Mouse (Mus musculus): ENCODE measurements around the gene Adamtsl5. TPM values are rescaled to one million over a fixed set of nuclear protein-coding genes. Genes with fewer than 3 reads are reported as not detected.
A peak's percentile ranks its signal among the peaks of the same experiment; 100 is the strongest.

Gene Adamtsl5
- total RNA-seq, 2 experiments from 2014 or later: 3.8 to 5.5 TPM

GRCm38 (mm10) chr10:80344131-80344661, 4.0 kb downstream of the Adamtsl5 start:
- no peak for DNase-seq (ENCODE audit: extremely low spot score in 1 of 2, low spot score in 1 of 2)

DNA sequence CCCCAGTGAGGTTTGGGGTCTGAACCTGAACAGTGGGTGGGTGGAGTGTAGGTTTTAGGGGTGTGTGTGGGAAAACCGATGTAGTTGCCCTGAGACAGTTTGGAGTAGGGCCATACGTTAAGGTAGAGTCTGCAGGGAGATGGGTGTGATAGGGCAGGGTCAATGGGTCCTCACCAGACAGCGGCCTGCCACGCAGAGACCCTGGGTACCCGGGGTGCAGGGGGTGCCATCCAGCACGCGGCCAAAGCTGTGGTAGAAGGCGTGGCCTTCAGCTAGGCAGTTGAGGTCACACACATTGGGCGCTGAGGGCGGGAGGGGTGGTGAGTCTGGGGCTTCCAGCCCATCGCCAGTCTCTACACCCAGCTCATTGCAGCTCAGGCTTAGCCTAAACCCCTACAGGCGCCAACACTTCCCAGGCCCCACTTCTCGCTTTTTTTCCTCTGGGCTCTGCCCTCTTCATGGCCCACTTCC, 4.8 kb downstream of the Adamtsl5 start:
- DNase-seq (ENCODE audit: extremely low spot score in 1 of 2, low spot score in 1 of 2): no peak

- DNase-seq (ENCODE audit: extremely low spot score in 1 of 2, low spot score in 1 of 2): no peak
Measured at GRCm38 (mm10) chr10:80342749-80343424, 5.3 kb downstream of the Adamtsl5 start.

DNA sequence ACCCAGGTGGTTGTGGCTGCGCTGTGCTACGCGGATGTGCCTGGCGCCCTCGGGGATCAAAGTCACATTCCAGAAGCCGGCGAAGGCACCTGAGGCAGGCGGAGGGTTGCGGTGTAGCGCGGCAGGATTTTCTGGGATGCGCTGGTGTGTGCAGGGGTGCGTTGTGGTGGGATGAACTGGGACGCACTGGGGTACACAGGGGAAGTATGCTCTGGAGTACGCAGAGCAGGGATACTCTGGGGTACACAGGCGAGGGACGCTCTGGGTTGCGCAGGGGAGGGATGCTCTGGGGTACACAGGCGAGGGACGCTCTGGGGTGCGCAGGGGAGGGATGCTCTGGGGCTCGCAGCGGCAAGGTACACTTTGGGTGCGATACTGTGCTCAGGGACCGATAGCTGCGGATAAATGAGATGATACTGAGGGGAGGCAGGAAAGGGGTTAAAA, 5.9 kb downstream of the Adamtsl5 start:
- no peak for DNase-seq (ENCODE audit: extremely low spot score in 1 of 2, low spot score in 1 of 2)

GRCm38 (mm10) chr10:80341491-80342304, 6.5 kb downstream of the Adamtsl5 start:
- no peak for DNase-seq (ENCODE audit: extremely low spot score in 1 of 2, low spot score in 1 of 2)

GRCm38 (mm10) chr10:80341026-80341425, 7.2 kb downstream of the Adamtsl5 start:
- DNase-seq (ENCODE audit: extremely low spot score in 1 of 2, low spot score in 1 of 2): no peak

- peak; percentile 81 to 97 for DNase-seq (ENCODE audit: extremely low spot score in 1 of 2, low spot score in 1 of 2)
Measured at GRCm38 (mm10) chr10:80339941-80340750, 8.1 kb downstream of the Adamtsl5 start.

- DNase-seq (ENCODE audit: extremely low spot score in 1 of 2, low spot score in 1 of 2): no peak
Measured at GRCm38 (mm10) chr10:80336263-80336662, 11.9 kb downstream of the Adamtsl5 start.

GRCm38 (mm10) chr10:80332525-80332989, 15.7 kb downstream of the Adamtsl5 start:
- no peak for DNase-seq (ENCODE audit: extremely low spot score in 1 of 2, low spot score in 1 of 2)

DNA sequence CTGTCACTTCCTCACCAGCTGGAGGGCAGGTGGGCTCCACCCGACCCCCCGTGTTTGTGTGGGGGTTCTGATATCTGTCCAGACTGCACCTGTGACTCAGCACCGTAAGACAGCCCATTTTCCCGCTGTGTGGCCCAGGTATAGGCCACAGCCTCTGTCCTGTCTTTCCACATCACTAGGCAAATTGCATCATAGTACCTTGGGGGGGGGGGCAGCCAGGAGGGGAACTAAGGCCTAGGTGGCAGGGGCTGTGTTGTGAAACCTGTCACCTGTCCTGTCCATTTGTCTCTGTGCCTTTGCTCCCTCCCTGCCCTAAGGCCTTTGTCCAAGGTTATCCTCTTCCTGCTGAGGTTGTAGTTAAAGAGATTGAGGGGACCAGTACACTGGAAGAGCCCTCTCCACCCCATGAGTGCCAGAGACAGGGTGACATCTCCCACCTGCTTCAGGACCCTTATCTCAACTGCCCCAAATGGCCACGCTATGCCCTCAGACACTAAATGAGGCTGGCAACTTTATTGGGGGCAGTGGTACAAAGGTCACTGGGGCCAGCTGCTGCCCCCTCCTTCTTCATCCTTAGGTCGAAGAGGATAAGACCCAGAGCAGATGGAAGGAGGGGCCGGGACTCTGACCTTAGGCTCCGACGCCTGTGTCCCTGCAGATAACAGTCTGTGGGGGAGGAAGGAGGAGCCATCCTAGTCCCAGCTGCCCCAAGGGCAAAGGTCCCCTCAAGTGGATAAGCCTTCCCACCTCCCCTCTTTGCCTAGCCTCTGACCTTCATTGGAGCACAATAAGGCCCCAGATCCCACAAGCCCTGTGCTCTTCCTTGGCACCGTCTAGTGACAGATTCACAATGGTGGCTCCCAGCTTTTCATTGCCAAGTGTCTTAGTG, 16.3 kb downstream of the Adamtsl5 start:
- no peak for DNase-seq (ENCODE audit: extremely low spot score in 1 of 2, low spot score in 1 of 2)

- no peak for DNase-seq (ENCODE audit: extremely low spot score in 1 of 2, low spot score in 1 of 2)
Measured at GRCm38 (mm10) chr10:80330888-80331287, 17.3 kb downstream of the Adamtsl5 start.

GRCm38 (mm10) chr10:80330084-80330483, 18.1 kb downstream of the Adamtsl5 start:
- DNase-seq (ENCODE audit: extremely low spot score in 1 of 2, low spot score in 1 of 2): no peak

- DNase-seq (ENCODE audit: extremely low spot score in 1 of 2, low spot score in 1 of 2): peak; percentile 77 to 87
Measured at GRCm38 (mm10) chr10:80329273-80330081, 18.7 kb downstream of the Adamtsl5 start, which contains the start of the genes Pcsk4 and Reep6. TSS of gene Pcsk4 (minus strand) at chr10:80329498. TSS of gene Reep6 (plus strand) at chr10:80329953.

DNA sequence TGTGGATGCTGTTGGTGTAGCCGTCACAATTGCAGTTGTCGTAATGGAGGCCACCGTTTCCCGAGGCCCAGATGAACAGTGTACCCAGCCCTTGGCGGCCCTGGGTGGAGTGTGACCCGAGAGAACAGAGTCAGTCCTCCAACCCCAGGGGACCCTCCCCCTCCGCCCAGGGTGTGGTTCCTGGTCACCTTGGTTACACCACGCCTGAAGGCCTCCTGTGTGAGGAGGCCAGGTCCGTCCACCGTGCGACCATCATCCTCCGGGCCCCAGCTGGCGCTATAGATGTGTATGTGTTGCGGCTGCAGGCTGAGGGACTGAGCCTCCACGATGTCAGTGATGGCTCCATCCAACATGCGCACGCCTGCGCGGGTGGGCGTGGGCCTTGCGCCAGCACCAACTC, 23.2 kb downstream of the Adamtsl5 start:
- DNase-seq (ENCODE audit: extremely low spot score in 1 of 2, low spot score in 1 of 2): no peak

DNA sequence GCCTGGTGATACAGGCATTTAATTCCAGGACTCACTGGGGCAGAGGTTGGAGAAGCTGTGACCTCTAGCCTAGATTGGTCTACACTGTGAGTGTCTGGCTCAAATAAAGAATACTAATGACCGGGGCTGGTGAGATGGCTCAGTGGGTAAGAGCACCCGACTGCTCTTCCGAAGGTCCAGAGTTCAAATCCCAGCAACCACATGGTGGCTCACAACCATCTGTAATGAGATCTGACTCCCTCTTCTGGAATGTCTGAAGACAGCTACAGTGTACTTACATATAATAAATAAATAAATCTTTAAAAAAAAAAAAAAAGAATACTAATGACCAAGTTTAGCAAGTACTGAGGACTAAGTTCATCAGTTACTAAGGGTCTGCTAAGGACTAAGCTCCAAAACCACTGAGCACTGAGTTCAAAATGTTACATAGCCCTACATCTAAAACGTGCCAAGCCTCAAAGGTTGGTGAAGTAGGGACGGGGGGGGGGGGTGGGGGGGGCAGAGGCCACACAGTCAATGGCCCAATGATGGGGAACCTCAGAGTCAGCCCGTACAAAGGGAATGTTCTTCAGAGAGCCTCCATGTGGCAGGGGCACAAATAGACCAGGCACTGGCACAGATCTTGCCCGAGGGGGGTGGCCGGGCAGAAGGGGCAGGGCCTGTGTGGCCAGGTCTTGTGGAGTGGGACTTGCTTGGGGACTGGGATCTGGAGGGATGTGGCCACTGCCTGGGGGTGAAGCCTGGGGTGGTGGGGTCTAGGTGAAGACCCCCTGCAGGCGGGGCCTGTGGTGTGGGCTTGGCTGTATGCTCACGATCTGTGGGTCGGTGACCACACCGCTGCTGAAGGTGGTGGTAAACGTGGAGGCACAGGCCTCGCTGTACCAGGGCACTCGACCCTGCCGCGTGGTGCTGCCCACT, 23.8 kb downstream of the Adamtsl5 start:
- no peak for DNase-seq (ENCODE audit: extremely low spot score in 1 of 2, low spot score in 1 of 2)

DNA sequence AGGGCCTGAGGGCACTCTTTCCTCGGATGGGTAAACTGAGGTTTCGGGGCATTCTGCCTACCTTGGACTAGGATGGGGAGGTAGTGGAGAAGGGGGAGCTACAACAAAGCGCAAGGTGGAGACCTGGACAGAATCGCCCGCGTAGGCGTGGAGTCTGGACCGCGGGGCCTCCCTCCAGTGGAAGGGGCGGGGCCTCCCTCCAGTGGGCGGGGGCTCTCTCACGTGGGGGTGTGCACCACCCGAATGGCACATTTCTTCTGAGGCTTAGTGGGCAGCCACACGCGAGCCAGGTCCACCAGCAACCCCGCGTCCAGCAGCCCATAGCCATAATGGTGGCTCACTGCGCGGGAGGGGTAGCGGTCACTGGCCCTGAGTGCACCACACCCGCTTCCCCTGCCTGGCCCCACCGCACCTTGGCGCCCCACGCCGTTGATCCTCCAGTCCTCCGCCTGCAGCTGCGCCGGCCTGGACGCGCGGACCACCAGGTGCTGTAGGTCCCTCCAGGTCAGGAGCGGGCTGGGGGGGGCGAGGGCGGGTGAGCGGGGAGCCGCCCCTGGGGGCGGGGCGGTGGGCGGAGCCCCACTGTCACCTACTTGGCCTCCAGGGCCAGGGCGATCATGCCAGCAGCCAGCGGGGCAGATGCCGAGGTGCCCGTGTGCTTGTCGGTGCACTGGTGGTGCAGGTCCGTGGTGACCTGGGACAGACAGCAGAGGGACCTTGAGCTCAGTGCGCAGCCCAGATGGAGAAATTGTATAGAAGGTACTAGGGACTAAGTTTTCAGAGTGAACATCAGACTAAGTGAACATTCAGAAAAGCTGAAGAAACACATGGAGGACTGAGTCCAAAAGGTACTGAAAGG, 24.7 kb downstream of the Adamtsl5 start:
- no peak for DNase-seq (ENCODE audit: extremely low spot score in 1 of 2, low spot score in 1 of 2)
